Mouse (Mus musculus) kidney, adult 2 months (tissue): ENCODE measurements around the gene Olfr338. TPM values are rescaled to one million over a fixed set of nuclear protein-coding genes. Genes with fewer than 3 reads are reported as not detected.
"Not testable (repeated sequence)": the region's sequence is repeated elsewhere in the genome, so short reads cannot be mapped to it uniquely, and the experiment has no call there.

Source experiments
- DNase-seq: peaks from one replicate; pipeline ENCODE4 v3.0.0; 2021
- H3K27ac ChIP-seq: fragments of 200-500 bp; 2 replicates; pipeline ENCODE4 v1.5.1; 2012; ENCODE audit warnings: low read depth, low read length, control low read depth, inconsistent platforms; ENCODE audit not compliant: insufficient read depth
- H3K27me3 ChIP-seq: fragments of 200-500 bp; replicated peaks from 2 replicates; pipeline ENCODE4 v1.6.1; 2012; ENCODE audit warnings: mild to moderate bottlenecking, moderate library complexity, low read length, inconsistent platforms; ENCODE audit not compliant: control insufficient read depth, insufficient read depth
- H3K36me3 ChIP-seq: fragments of 200-500 bp; 2 replicates; pipeline ENCODE4 v1.6.1; 2012; ENCODE audit warnings: mild to moderate bottlenecking, moderate library complexity, low read length, inconsistent platforms; ENCODE audit not compliant: control insufficient read depth, insufficient read depth
- H3K4me1 ChIP-seq: fragments of 200-500 bp; 2 replicates; pipeline ENCODE4 v1.6.1; 2011; ENCODE audit warnings: low read length; ENCODE audit not compliant: control insufficient read depth, insufficient read depth
- H3K4me3 ChIP-seq: fragments of 200-500 bp; 2 replicates; pipeline ENCODE4 v1.5.1; 2011; ENCODE audit warnings: mild to moderate bottlenecking, low read depth, low read length, control low read depth; ENCODE audit not compliant: insufficient read depth
- CTCF ChIP-seq: fragments of 200-500 bp; conservative IDR thresholded peaks from 2 replicates; pipeline ENCODE4 v1.5.1; 2011; ENCODE audit warnings: low read depth, mild to moderate bottlenecking, control low read depth, low read length, moderate library complexity, mixed read lengths; ENCODE audit not compliant: insufficient read depth, insufficient read length
- POLR2A ChIP-seq: fragments of 200-500 bp; IDR thresholded peaks from one replicate; pipeline ENCODE4 v1.6.1; 2011; ENCODE audit warnings: low read depth, low read length, control low read depth
- WGBS: fragments of 180-500 bp; shearing (Covaris S2); methylation state at CpG from one replicate; pipeline ENCODE4 v1.1.7; 2018; 5-methylcytosine and 5-hydroxymethylcytosine counted together
- polyA plus RNA-seq: library from polyadenylated mRNA; depleted of rRNA; stranded (reverse); fragments of >200 nt; gene quantifications from 2 replicates; pipeline ENCODE4 v1.2.3, GENCODE M21; 2012; rRNA removed

Gene Olfr338
- not detected in 2 replicates for polyA plus RNA-seq

GRCm38 (mm10) chr2:36373219-36373618, at the start of gene Olfr338:
Olfr338 (plus strand) TSS chr2:36373519.
- Histone ChIP-seq H3K4me3 (no peak within 1 kb of the TSS), H3K36me3 (no peaks in the 10 kb centered on the region), H3K4me1 (no peaks in the 10 kb centered on the region), H3K27me3 (no peaks in the 10 kb centered on the region), H3K27ac (no peak within 1 kb of the TSS)
- TF ChIP-seq POLR2A (no peak), CTCF (no peak)
- DNase-seq: no peak

GRCm38 (mm10) chr2:36415174-36415573, 41.9 kb downstream of the Olfr338 start:
- DNase-seq, H3K36me3 ChIP-seq, H3K4me3 ChIP-seq, H3K27ac ChIP-seq, H3K27me3 ChIP-seq, H3K4me1 ChIP-seq: not testable (repeated sequence)
- WGBS: 81% methylated on average over 3 of the region's 3 CpGs

DNA sequence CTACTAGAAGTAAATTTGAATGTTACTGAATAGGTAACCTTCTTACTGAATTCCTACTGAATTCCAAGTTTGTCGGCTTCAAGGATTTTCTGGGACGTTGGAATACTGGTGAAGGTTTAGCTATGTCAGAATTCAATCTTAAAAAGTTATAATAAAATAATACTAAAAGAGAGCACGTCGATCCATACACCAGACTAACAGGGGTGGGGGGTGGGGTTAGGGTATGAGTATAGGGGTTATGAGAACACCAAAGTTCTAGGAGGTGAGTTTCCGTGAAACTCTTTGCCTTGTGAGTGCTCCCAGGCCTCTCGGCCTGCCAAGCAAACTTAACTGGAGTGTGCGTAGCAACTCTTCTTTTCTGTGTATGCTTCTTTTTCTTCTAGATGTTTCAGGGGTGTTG, 42.3 kb downstream of the Olfr338 start:
- H3K4me3 ChIP-seq, H3K4me1 ChIP-seq, DNase-seq, H3K27me3 ChIP-seq, H3K36me3 ChIP-seq, H3K27ac ChIP-seq: not testable (repeated sequence)
- WGBS: 85% methylated on average over 7 of the region's 7 CpGs

DNA sequence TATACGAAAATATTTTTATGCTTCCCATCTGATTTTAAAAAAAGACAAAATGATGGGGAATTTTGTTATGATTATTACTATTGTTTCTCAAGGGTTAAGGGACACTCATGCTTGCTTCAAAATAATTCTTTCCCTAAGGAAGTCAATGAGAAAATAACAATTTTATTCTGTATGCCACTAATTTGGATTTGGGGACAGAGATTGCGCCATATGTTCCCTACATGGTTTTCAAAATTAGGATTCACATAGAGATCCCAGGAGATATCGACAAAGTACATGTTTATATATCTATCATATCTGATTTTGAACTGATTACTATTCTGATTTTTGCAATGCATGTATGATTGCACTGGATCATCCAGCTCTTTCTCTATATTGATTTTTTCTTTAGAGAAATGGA, 45.3 kb downstream of the Olfr338 start, which contains the start of gene Olfr339:
Olfr339 (plus strand) TSS at position 301 of the 400 bp plus-strand sequence.
- no peaks in the 10 kb centered on the region for H3K36me3 ChIP-seq
- no peak for DNase-seq
- no peak within 1 kb of the TSS for H3K4me3 ChIP-seq
- TF ChIP-seq CTCF: no peak
- TF ChIP-seq POLR2A: no peak
- no peak within 1 kb of the TSS for H3K27ac ChIP-seq
- 81% methylated on average over 3 of the region's 3 CpGs for WGBS
- H3K27me3 ChIP-seq: no peaks in the 10 kb centered on the region
- H3K4me1 ChIP-seq: no peaks in the 10 kb centered on the region

Other genes starting within 250 kb of the Olfr338 start
- 54.0 and 65.1 TPM in 2 replicates for gene Mrrf, start 237.1 kb upstream of the Olfr338 start, polyA plus RNA-seq
- gene Rbm18, start 236.7 kb upstream of the Olfr338 start, polyA plus RNA-seq: 10.9 and 15.2 TPM in 2 replicates
- 25.6 and 28.2 TPM in 2 replicates for gene Ptgs1, start 143.1 kb upstream of the Olfr338 start, polyA plus RNA-seq
- not detected in 2 replicates for gene Olfr339, start 45.4 kb downstream of the Olfr338 start, polyA plus RNA-seq
- gene Olfr340, start 79.1 kb downstream of the Olfr338 start, polyA plus RNA-seq: not detected in 2 replicates
- not detected in 2 replicates for gene Olfr341, start 108.9 kb downstream of the Olfr338 start, polyA plus RNA-seq
- gene Olfr342, start 151.5 kb downstream of the Olfr338 start, polyA plus RNA-seq: not detected in 2 replicates
- gene Olfr344, start 193.1 kb downstream of the Olfr338 start, polyA plus RNA-seq: not detected in 2 replicates